Mouse (Mus musculus): Measurements from ENCODE around the gene Fam83e. TPM values are rescaled to one million over a fixed set of nuclear protein-coding genes. Genes with fewer than 3 reads are reported as not detected.
A peak's percentile ranks its signal among the peaks of the same experiment; 100 is the strongest.

Gene Fam83e
- total and polyA plus RNA-seq, 3 experiments, result 0.13 to 1.3 (median 0.74) TPM

DNA sequence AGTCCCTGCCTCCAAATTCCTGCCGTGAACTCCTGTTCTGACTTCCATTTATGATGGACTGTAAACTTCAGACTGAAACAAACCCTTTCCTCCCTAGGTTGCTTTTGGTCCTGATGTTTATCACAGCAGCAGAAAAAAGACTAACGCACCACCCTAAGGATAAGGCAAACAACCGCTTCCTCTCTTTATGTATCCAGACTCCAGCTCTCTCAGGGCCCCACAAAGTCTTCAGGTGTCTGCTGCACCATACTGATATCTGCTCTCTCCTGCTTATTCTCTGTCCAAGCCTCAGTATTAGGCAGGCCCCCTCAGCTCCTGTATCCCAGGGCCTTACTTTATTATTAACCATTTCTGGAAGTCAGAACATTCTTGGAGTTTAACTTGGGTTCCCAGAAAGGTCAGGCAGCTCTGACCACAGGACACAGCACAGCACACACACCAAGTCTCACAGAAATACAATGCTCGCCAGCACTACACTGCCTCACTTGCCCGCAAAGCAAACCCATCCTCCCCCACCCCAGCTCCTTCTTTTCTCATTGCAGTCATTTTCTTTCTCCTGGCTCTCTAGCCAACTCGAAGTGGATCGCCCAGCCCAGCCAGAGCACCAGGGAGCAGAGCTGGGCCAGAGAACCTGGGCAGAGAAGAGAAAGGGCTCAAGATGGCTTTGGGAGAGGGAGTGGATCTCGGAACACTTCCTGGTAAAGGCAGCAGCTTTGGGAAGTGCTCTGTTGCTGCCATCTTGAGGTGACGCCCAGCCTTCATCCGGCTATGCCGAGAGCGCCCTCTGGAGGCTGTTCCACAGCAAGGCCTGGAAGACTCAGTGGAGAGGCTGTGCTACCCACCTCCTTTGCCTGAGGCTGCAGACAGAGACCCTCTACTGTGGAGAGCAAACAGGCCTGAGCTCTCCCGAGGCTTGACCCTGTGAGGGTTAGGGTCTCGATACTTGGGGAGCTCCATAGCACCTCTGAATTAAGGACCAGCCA is 38.6 kb upstream of the Fam83e start:
- Histone ChIP-seq H3K4me1 (ENCODE audit: control insufficient read depth in 1 of 2, insufficient read depth in 2 of 2) (peaks cover 34 to 77% of the 10 kb centered on the region in 2 experiments), H3K4me2 (ENCODE audit: insufficient read depth, low read depth, poor library complexity, severe bottlenecking) (peak overlapping the region; percentile 52; the same call in 1 of the 2 replicates), H3K27me3 (replicated peaks) (no peaks in the 10 kb centered on the region), H3K9ac (ENCODE audit: insufficient read depth, low read depth) (0 out of 2 replicates have a peak overlapping the region, but pooled peaks have one; percentile 34), H3K27ac (ENCODE audit: insufficient read depth, low read depth) (peak overlapping the region; percentile 81), H3K9me3 (replicated peaks; ENCODE audit: low read length) (no peaks in the 10 kb centered on the region), H3K36me3 (replicated peaks in 1 of 2; ENCODE audit: control insufficient read depth in 1 of 2, insufficient read depth in 1 of 2, low read length in 1 of 2) (no peaks in the 10 kb centered on the region), H3K79me2 (replicated peaks; ENCODE audit: control insufficient read depth, extremely low read depth, insufficient read depth, poor library complexity, severe bottlenecking) (no peaks in the 10 kb centered on the region), H3K4me3 (replicated peaks in 1 of 3; ENCODE audit: low read depth in 2 of 3, low read length in 2 of 3, poor library complexity in 1 of 3) (no peak overlapping the region)
- dilution Hi-C loops (cut with MboI; ENCODE audit: extremely low pct_ligation_motif_present, extremely low pct_unique_long_range_greater_than_20kb, low sequenced_read_pairs) (no loop called here), in situ Hi-C loops (cut with MboI; ENCODE audit: low pct_ligation_motif_present, low pct_unique_long_range_greater_than_20kb, low sequenced_read_pairs) (loop anchor here (5.0 to 10.0 kb wide), 3 partner anchors 45 to 218 kb away; partner anchors contain the start of genes Bax and Mamstr)
- TF ChIP-seq NRF1 (IDR thresholded peaks at IDR 0.05; ENCODE audit: low read depth, low read length), result no peak
- TF ChIP-seq MAX (IDR thresholded peaks at IDR 0.05; ENCODE audit: low read length), result no peak
- peak; percentile 46 for TF ChIP-seq HCFC1 (IDR thresholded peaks at IDR 0.05; ENCODE audit: low read depth, low read length)
- TF ChIP-seq MEF2A (IDR thresholded peaks at IDR 0.05; ENCODE audit: borderline replicate concordance, low read depth, low read length), result no peak; the same call in 1 of the 2 replicates
- TF ChIP-seq USF1 (IDR thresholded peaks at IDR 0.05; ENCODE audit: low read depth, low read length), result no peak
- TF ChIP-seq GABPA (IDR thresholded peaks at IDR 0.05; ENCODE audit: insufficient replicate concordance, low read depth, low read length), result no peak
- TF ChIP-seq MAFK (IDR thresholded peaks at IDR 0.05; ENCODE audit: insufficient replicate concordance, low read length), result no peak
- TF ChIP-seq EP300 (IDR thresholded peaks at IDR 0.05; ENCODE audit: low read length), result no peak
- TF ChIP-seq PAX5 (IDR thresholded peaks at IDR 0.05; ENCODE audit: low read length), result no peak
- peak; percentile 35; the same call in 1 of the 2 replicates for TF ChIP-seq BHLHE40 (IDR thresholded peaks at IDR 0.05; ENCODE audit: low read depth, low read length)
- TF ChIP-seq SMC3 (IDR thresholded peaks at IDR 0.05; ENCODE audit: low read depth, low read length), result peak; percentile 92
- TF ChIP-seq ETS1 (conservative IDR thresholded peaks at IDR 0.05; ENCODE audit: low read depth, low read length), result no peak
- no peak for TF ChIP-seq POLR2AphosphoS2 (IDR thresholded peaks at IDR 0.05; ENCODE audit: low read depth, low read length)
- no peak for TF ChIP-seq RCOR1 (conservative IDR thresholded peaks at IDR 0.05; ENCODE audit: low read depth, low read length)
- peak; percentile 44 for TF ChIP-seq ZC3H11A (IDR thresholded peaks at IDR 0.05; ENCODE audit: low read depth, low read length)
- TF ChIP-seq JUN (IDR thresholded peaks at IDR 0.05; ENCODE audit: insufficient read depth, low read depth, low read length), result no peak
- TF ChIP-seq TBP (conservative IDR thresholded peaks at IDR 0.05; ENCODE audit: low read depth, low read length), result no peak
- TF ChIP-seq ZKSCAN1 (IDR thresholded peaks at IDR 0.05; ENCODE audit: borderline replicate concordance, low read depth, low read length), result no peak
- TF ChIP-seq KAT2A (IDR thresholded peaks at IDR 0.05; ENCODE audit: insufficient replicate concordance, low read length), result no peak
- no peak for TF ChIP-seq MAZ (IDR thresholded peaks at IDR 0.05; ENCODE audit: low read depth, low read length)
- peak; percentile 88 to 100 for TF ChIP-seq CTCF (conservative IDR thresholded peaks at IDR 0.05 in 1 of 2, IDR thresholded peaks at IDR 0.05 in 1 of 2; ENCODE audit: low read depth in 2 of 2, low read length in 2 of 2)
- peak; percentile 92 for TF ChIP-seq RAD21 (IDR thresholded peaks at IDR 0.05; ENCODE audit: low read depth, low read length)
- TF ChIP-seq MXI1 (IDR thresholded peaks at IDR 0.05; ENCODE audit: low read depth, low read length), result no peak
- TF ChIP-seq IRF4 (IDR thresholded peaks at IDR 0.05; ENCODE audit: low read depth, low read length), result peak; percentile 69
- no peak for TF ChIP-seq CHD2 (IDR thresholded peaks at IDR 0.05; ENCODE audit: low read length)
- TF ChIP-seq CHD1 (IDR thresholded peaks at IDR 0.05; ENCODE audit: low read depth, low read length), result no peak
- TF ChIP-seq ZNF384 (IDR thresholded peaks at IDR 0.05; ENCODE audit: low read depth, low read length), result no peak
- TF ChIP-seq SIN3A (IDR thresholded peaks at IDR 0.05; ENCODE audit: low read length), result peak; percentile 41; the same call in 1 of the 2 replicates
- peak; percentile 79; the same call in 1 of the 2 replicates for TF ChIP-seq NELFE (IDR thresholded peaks at IDR 0.05; ENCODE audit: low read depth, low read length)
- peak; percentile 89 for TF ChIP-seq ELF1 (IDR thresholded peaks at IDR 0.05; ENCODE audit: low read depth, low read length)
- TF ChIP-seq JUND (conservative IDR thresholded peaks at IDR 0.05; ENCODE audit: low read depth, low read length), result no peak
- peak; percentile 36; the same call in 1 of the 2 replicates for TF ChIP-seq POLR2A (IDR thresholded peaks at IDR 0.05; ENCODE audit: low read depth, low read length)
- peak; percentile 58 for TF ChIP-seq TCF12 (IDR thresholded peaks at IDR 0.05; ENCODE audit: low read depth, low read length)
- no peak for TF ChIP-seq USF2 (conservative IDR thresholded peaks at IDR 0.05; ENCODE audit: low read depth, low read length)
- TF ChIP-seq ZMIZ1 (IDR thresholded peaks at IDR 0.05; ENCODE audit: low read depth, low read length), result no peak
- TF ChIP-seq E2F4 (IDR thresholded peaks at IDR 0.05; ENCODE audit: insufficient replicate concordance, low read depth, low read length), result no peak
- TF ChIP-seq MYC (IDR thresholded peaks at IDR 0.05; ENCODE audit: low read depth, low read length), result 0 out of 2 replicates have a peak, but pooled peaks have one; percentile 35
- no peak for TF ChIP-seq UBTF (IDR thresholded peaks at IDR 0.05; ENCODE audit: low read depth, low read length)
- peak; percentile 92 for DNase-seq (ENCODE audit: extremely low read depth)
